Mouse (Mus musculus) macrophage (primary cell): ENCODE results near the gene Dlg2. TPM values are rescaled to one million over a fixed set of nuclear protein-coding genes. Genes with fewer than 3 reads are reported as not detected.
A peak's percentile ranks its signal among the peaks of the same experiment; 100 is the strongest.

Experiments used
- H3K27ac ChIP-seq: fragments of 350-480 bp; formaldehyde crosslinking; 2 replicates; pipeline ENCODE4 v1.9.0; 2021
- H3K36me3 ChIP-seq: fragments of 350-480 bp; formaldehyde crosslinking; 2 replicates; pipeline ENCODE4 v1.9.0; 2021; ENCODE audit errors: inconsistent target
- H3K4me3 ChIP-seq: fragments of 350-480 bp; formaldehyde crosslinking; 2 replicates; pipeline ENCODE4 v1.9.0; 2021; ENCODE audit errors: inconsistent target
- H3K79me2 ChIP-seq: fragments of 350-480 bp; formaldehyde crosslinking; 2 replicates; pipeline ENCODE4 v1.9.0; 2021; ENCODE audit errors: inconsistent target
- WGBS: methylation state at CpG from one replicate; pipeline ENCODE4 v1.1.7; 2026; ENCODE audit warnings: inconsistent platforms; ENCODE audit not compliant: missing documents; 5-methylcytosine and 5-hydroxymethylcytosine counted together
- polyA plus RNA-seq: library from polyadenylated mRNA; stranded (reverse); fragments of 250-400 nt; gene quantifications from 3 replicates; pipeline ENCODE4 v1.2.4, GENCODE M21; 2018; ENCODE audit warnings: inconsistent platforms

Gene Dlg2
- polyA plus RNA-seq, 1 experiment from 2014 or later = 0.13 TPM

GRCm38 (mm10) chr7:92401001-92401688 lies 1924.7 kb downstream of the Dlg2 start:
- no peaks in the 10 kb centered on the region for H3K79me2 ChIP-seq
- H3K27ac ChIP-seq = no peak overlapping the region
- H3K36me3 ChIP-seq = no peaks in the 10 kb centered on the region
- no peak overlapping the region for H3K4me3 ChIP-seq
- 77% methylated on average over 4 of the region's 4 CpGs for WGBS

- Histone ChIP-seq H3K27ac (no peak overlapping the region), H3K4me3 (no peak overlapping the region), H3K36me3 (no peaks in the 10 kb centered on the region), H3K79me2 (no peaks in the 10 kb centered on the region)
- WGBS = 85% methylated on average over 5 of the region's 5 CpGs
These were observed 1932.0 kb downstream of the Dlg2 start for GRCm38 (mm10) chr7:92408479-92408878.

GRCm38 (mm10) chr7:92420474-92420873 lies 1944.0 kb downstream of the Dlg2 start:
- Histone ChIP-seq H3K36me3 (no peaks in the 10 kb centered on the region), H3K4me3 (no peak overlapping the region; the same call in 1 of the 2 replicates), H3K27ac (no peak overlapping the region), H3K79me2 (no peaks in the 10 kb centered on the region)
- 10% methylated on average over 8 of the region's 10 CpGs for WGBS

- WGBS = 91% methylated on average over 3 of the region's 3 CpGs
- Histone ChIP-seq H3K4me3 (no peak overlapping the region), H3K27ac (no peak overlapping the region), H3K79me2 (no peaks in the 10 kb centered on the region), H3K36me3 (no peaks in the 10 kb centered on the region)
These were observed 1946.5 kb downstream of the Dlg2 start for GRCm38 (mm10) chr7:92423017-92423416.

GRCm38 (mm10) chr7:92424703-92425102 lies 1948.2 kb downstream of the Dlg2 start:
- no peak overlapping the region for H3K4me3 ChIP-seq
- no peaks in the 10 kb centered on the region for H3K79me2 ChIP-seq
- H3K36me3 ChIP-seq = no peaks in the 10 kb centered on the region
- H3K27ac ChIP-seq = no peak overlapping the region
- WGBS = 25% methylated on average over 3 of the region's 3 CpGs

GRCm38 (mm10) chr7:92427280-92427679 lies 1950.8 kb downstream of the Dlg2 start:
- 72% methylated on average over 4 of the region's 4 CpGs for WGBS

GRCm38 (mm10) chr7:92428629-92429028 lies 1952.2 kb downstream of the Dlg2 start:
- H3K27ac ChIP-seq = no peak overlapping the region
- 96% methylated on average over 5 of the region's 5 CpGs for WGBS
- no peaks in the 10 kb centered on the region for H3K79me2 ChIP-seq

More at GRCm38 (mm10) chr7:92427280-92427679, 1950.8 kb downstream of the Dlg2 start:
- H3K4me3 ChIP-seq = no peak overlapping the region
- no peaks in the 10 kb centered on the region for H3K36me3 ChIP-seq
- no peak overlapping the region for H3K27ac ChIP-seq
- no peaks in the 10 kb centered on the region for H3K79me2 ChIP-seq

GRCm38 (mm10) chr7:92430254-92430653 lies 1953.8 kb downstream of the Dlg2 start:
- H3K4me3 ChIP-seq = no peak overlapping the region
- H3K36me3 ChIP-seq = no peaks in the 10 kb centered on the region
- no peak overlapping the region for H3K27ac ChIP-seq
- 81% methylated on average over 2 of the region's 2 CpGs for WGBS
- no peaks in the 10 kb centered on the region for H3K79me2 ChIP-seq

More at GRCm38 (mm10) chr7:92428629-92429028, 1952.2 kb downstream of the Dlg2 start:
- Histone ChIP-seq H3K4me3 (no peak overlapping the region), H3K36me3 (no peaks in the 10 kb centered on the region)

- 100% methylated on average over 2 of the region's 2 CpGs for WGBS
- Histone ChIP-seq H3K79me2 (no peaks in the 10 kb centered on the region), H3K4me3 (no peak overlapping the region), H3K27ac (no peak overlapping the region), H3K36me3 (no peaks in the 10 kb centered on the region)
These were observed 1960.7 kb downstream of the Dlg2 start for GRCm38 (mm10) chr7:92437168-92437567.

GRCm38 (mm10) chr7:92439503-92440487 lies 1963.3 kb downstream of the Dlg2 start:
- no peaks in the 10 kb centered on the region for H3K36me3 ChIP-seq
- H3K4me3 ChIP-seq = no peak overlapping the region
- no peak overlapping the region for H3K27ac ChIP-seq
- WGBS = 23% methylated on average over 8 of the region's 8 CpGs
- H3K79me2 ChIP-seq = no peaks in the 10 kb centered on the region

GRCm38 (mm10) chr7:92441611-92442010 lies 1965.1 kb downstream of the Dlg2 start:
- Histone ChIP-seq H3K4me3 (no peak overlapping the region), H3K79me2 (no peaks in the 10 kb centered on the region), H3K36me3 (no peaks in the 10 kb centered on the region), H3K27ac (peak overlapping the region; percentile 70)

- H3K4me3 ChIP-seq = no peak overlapping the region
- H3K27ac ChIP-seq = peak overlapping the region; percentile 70
- WGBS = 31% methylated on average over 4 of the region's 4 CpGs
- no peaks in the 10 kb centered on the region for H3K79me2 ChIP-seq
- no peaks in the 10 kb centered on the region for H3K36me3 ChIP-seq
These were observed 1965.6 kb downstream of the Dlg2 start for GRCm38 (mm10) chr7:92442082-92442481.

- no peak overlapping the region for H3K27ac ChIP-seq
- no peaks in the 10 kb centered on the region for H3K79me2 ChIP-seq
- 86% methylated on average over 6 of the region's 6 CpGs for WGBS
- H3K4me3 ChIP-seq = no peak overlapping the region
- no peaks in the 10 kb centered on the region for H3K36me3 ChIP-seq
These were observed 1971.5 kb downstream of the Dlg2 start for GRCm38 (mm10) chr7:92447938-92448337.

GRCm38 (mm10) chr7:92448782-92449575 lies 1972.5 kb downstream of the Dlg2 start:
- Histone ChIP-seq H3K27ac (no peak overlapping the region), H3K79me2 (no peaks in the 10 kb centered on the region), H3K4me3 (no peak overlapping the region), H3K36me3 (no peaks in the 10 kb centered on the region)
- WGBS = 82% methylated on average over 7 of the region's 7 CpGs
